Mouse (Mus musculus): ENCODE measurements around the gene Dnlz. TPM values are rescaled to one million over a fixed set of nuclear protein-coding genes. Genes with fewer than 3 reads are reported as not detected.
"Not testable (repeated sequence)": the region's sequence is repeated elsewhere in the genome, so short reads cannot be mapped to it uniquely, and the experiment has no call there.

The Dnlz gene
- 8.3 and 9.8 TPM in 2 replicates for polyA plus RNA-seq (2015; fragmentation: Nextera tagmentation; extraction: Ambion mirVana)

GRCm38 (mm10) chr2:26351358-26352290 lies at the start of gene Dnlz:
Dnlz (minus strand) TSS chr2:26352110.
- peak; percentile 76 for ATAC-seq (ENCODE audit: insufficient read depth)
- peaks cover 6% of the 10 kb centered on the region; the same call in 1 of the 2 replicates for H3K36me3 ChIP-seq (replicated peaks)
- H3K27me3 ChIP-seq: no peaks in the 10 kb centered on the region
- H3K9me3 ChIP-seq (replicated peaks): no peaks in the 10 kb centered on the region
- H3K4me2 ChIP-seq: peak within 1 kb of the TSS; percentile 94
- WGBS (ENCODE audit: insufficient replicate concordance): 1% methylated on average over 62 of the region's 62 CpGs
- peaks cover 28% of the 10 kb centered on the region for H3K4me1 ChIP-seq (replicated peaks)
- peak within 1 kb of the TSS; percentile 73 for H3K27ac ChIP-seq (replicated peaks)
- peak within 1 kb of the TSS; percentile 75 for H3K9ac ChIP-seq
- peak within 1 kb of the TSS; percentile 79 for H3K4me3 ChIP-seq (replicated peaks)

DNA sequence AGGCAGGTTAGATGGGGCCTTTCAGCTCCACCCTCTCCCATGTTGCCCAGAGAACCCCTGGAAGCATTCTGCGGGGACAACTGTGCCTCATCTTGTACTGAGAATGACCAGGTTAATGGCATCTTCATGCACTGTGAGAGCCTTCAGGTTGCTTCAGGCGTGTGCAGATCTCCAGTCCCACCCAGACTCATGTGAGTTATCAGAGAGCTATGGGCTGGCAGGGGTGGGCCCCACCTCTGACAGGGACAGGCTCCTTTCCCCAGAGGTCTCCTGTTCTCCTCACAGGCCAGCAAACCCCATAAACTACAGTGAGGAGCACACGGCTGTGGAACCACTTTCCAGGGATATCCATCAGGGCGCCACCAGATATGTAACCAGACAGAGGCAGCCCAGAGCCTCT lies 49.1 kb upstream of the Dnlz start:
- no peak overlapping the region for H3K4me3 ChIP-seq (replicated peaks)
- H3K36me3 ChIP-seq (replicated peaks): peaks cover 62% of the 10 kb centered on the region
- H3K9ac ChIP-seq: no peak overlapping the region
- peaks cover 31% of the 10 kb centered on the region for H3K4me1 ChIP-seq (replicated peaks)
- no peak overlapping the region for H3K27ac ChIP-seq (replicated peaks)
- WGBS (ENCODE audit: insufficient replicate concordance): 62% methylated on average over 4 of the region's 4 CpGs
- no peaks in the 10 kb centered on the region for H3K27me3 ChIP-seq
- H3K9me3 ChIP-seq (replicated peaks): no peaks in the 10 kb centered on the region
- ATAC-seq (ENCODE audit: insufficient read depth): 0 out of 2 replicates have a peak, but pooled peaks have one; percentile 35
- no peak overlapping the region; the same call in 1 of the 2 replicates for H3K4me2 ChIP-seq

DNA sequence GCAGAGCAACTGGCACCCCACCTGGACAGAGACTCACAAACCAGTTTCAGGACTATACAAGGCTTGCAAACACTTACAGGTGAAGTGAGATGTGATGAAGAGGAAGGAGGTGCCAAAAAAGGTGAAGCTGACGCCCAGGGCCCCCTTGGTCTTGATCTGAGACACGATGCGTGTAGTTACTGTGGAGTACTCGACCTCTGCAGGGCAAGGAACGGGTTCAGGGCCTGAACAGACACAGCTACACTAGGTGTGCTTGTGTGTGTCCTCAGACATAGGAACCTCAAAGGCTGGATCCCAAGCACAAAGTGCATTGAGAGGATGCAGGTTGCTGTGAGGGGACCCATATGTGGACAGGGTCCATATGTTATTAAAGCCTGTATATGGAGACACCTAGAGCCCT lies 48.4 kb upstream of the Dnlz start:
- H3K27ac ChIP-seq (replicated peaks): no peak overlapping the region
- no peak overlapping the region for H3K4me3 ChIP-seq (replicated peaks)
- H3K4me1 ChIP-seq (replicated peaks): peaks cover 27% of the 10 kb centered on the region
- peaks cover 70% of the 10 kb centered on the region for H3K36me3 ChIP-seq (replicated peaks)
- no peak overlapping the region; the same call in 1 of the 2 replicates for H3K9ac ChIP-seq
- no peaks in the 10 kb centered on the region for H3K27me3 ChIP-seq
- ATAC-seq (ENCODE audit: insufficient read depth): no peak
- no peaks in the 10 kb centered on the region for H3K9me3 ChIP-seq (replicated peaks)
- 77% methylated on average over 5 of the region's 5 CpGs for WGBS (ENCODE audit: insufficient replicate concordance)
- H3K4me2 ChIP-seq: no peak overlapping the region

GRCm38 (mm10) chr2:26399647-26400046 lies 47.7 kb upstream of the Dnlz start:
- Histone ChIP-seq H3K9ac (no peak overlapping the region), H3K4me3 (replicated peaks) (no peak overlapping the region), H3K4me1 (replicated peaks) (peaks cover 22% of the 10 kb centered on the region), H3K4me2 (no peak overlapping the region), H3K9me3 (replicated peaks) (no peaks in the 10 kb centered on the region), H3K36me3 (replicated peaks) (peaks cover 76% of the 10 kb centered on the region), H3K27ac (replicated peaks) (no peak overlapping the region), H3K27me3 (no peaks in the 10 kb centered on the region)
- ATAC-seq (ENCODE audit: insufficient read depth): peak; percentile 48
- WGBS (ENCODE audit: insufficient replicate concordance): 72% methylated on average over 5 of the region's 5 CpGs

DNA sequence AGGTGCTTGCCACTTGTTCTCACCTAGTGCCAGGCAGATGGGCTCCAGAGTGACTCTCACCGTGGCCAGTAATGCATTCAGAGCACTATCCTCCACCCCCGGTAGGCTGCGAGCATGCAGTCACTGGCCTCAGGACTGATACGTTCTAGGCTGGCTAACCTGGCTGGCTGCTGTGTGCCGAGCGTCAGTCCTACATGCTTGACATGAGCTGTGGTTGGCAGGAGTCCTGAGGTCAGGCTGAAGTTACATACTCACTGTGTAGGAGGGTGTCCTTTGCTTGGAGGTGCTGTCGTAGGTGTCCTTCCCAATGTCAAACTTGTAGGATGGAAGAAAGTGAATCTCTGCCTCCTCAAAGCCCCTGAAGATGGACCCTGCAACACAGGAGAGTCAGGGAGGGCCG lies 47.1 kb upstream of the Dnlz start:
- H3K9ac ChIP-seq: no peak overlapping the region
- no peak overlapping the region for H3K4me3 ChIP-seq (replicated peaks)
- H3K36me3 ChIP-seq (replicated peaks): peaks cover 83% of the 10 kb centered on the region
- H3K4me1 ChIP-seq (replicated peaks): peaks cover 21% of the 10 kb centered on the region
- no peak overlapping the region for H3K4me2 ChIP-seq
- no peaks in the 10 kb centered on the region for H3K27me3 ChIP-seq
- no peak for ATAC-seq (ENCODE audit: insufficient read depth)
- no peak overlapping the region for H3K27ac ChIP-seq (replicated peaks)
- 80% methylated on average over 8 of the region's 8 CpGs for WGBS (ENCODE audit: insufficient replicate concordance)
- no peaks in the 10 kb centered on the region for H3K9me3 ChIP-seq (replicated peaks)

DNA sequence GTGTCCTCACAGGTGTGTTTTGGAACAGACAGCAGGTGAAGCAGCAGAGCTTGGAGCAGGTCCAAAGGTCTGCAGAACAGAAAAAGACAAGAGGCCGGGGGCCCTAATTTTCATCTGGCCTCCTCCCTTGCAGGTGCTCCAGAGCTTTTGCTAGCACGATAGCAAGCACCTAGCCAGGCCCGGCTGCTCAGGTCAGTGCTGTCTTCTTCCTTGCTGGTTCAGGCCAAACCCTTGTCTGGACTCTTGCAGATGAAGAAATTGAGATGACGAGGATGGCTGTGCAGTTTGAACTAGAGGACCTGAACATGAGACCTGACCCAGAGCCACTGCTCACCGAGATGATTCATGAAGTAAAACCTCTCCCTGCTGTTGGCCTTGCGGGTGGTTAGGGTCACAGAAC lies 39.7 kb upstream of the Dnlz start:
- H3K36me3 ChIP-seq (replicated peaks): peaks cover 72% of the 10 kb centered on the region
- H3K27ac ChIP-seq (replicated peaks): no peak overlapping the region
- H3K4me3 ChIP-seq (replicated peaks): no peak overlapping the region
- no peak overlapping the region for H3K4me2 ChIP-seq
- 78% methylated on average over 6 of the region's 6 CpGs for WGBS (ENCODE audit: insufficient replicate concordance)
- no peaks in the 10 kb centered on the region for H3K27me3 ChIP-seq
- no peaks in the 10 kb centered on the region for H3K9me3 ChIP-seq (replicated peaks)
- no peak for ATAC-seq (ENCODE audit: insufficient read depth)
- H3K9ac ChIP-seq: no peak overlapping the region
- H3K4me1 ChIP-seq (replicated peaks): peaks cover 32% of the 10 kb centered on the region

- 45% methylated on average over 3 of the region's 3 CpGs for WGBS (ENCODE audit: insufficient replicate concordance)
- peak overlapping the region; percentile 21; the same call in 1 of the 2 replicates for H3K4me3 ChIP-seq (replicated peaks)
- no peak overlapping the region for H3K27ac ChIP-seq (replicated peaks)
- no peak overlapping the region for H3K9ac ChIP-seq
- peak overlapping the region; percentile 91; the same call in 1 of the 2 replicates for H3K4me2 ChIP-seq
- no peaks in the 10 kb centered on the region for H3K27me3 ChIP-seq
- H3K36me3 ChIP-seq (replicated peaks): peaks cover 72% of the 10 kb centered on the region
- H3K4me1 ChIP-seq (replicated peaks): peaks cover 32% of the 10 kb centered on the region
- H3K9me3 ChIP-seq (replicated peaks): no peaks in the 10 kb centered on the region
- no peak for ATAC-seq (ENCODE audit: insufficient read depth)
Measured at GRCm38 (mm10) chr2:26390954-26391353, 39.0 kb upstream of the Dnlz start.

- under 1% methylated on average over 60 of the region's 60 CpGs for WGBS (ENCODE audit: insufficient replicate concordance)
- Histone ChIP-seq H3K4me1 (replicated peaks) (peaks cover 32% of the 10 kb centered on the region), H3K9me3 (replicated peaks) (no peaks in the 10 kb centered on the region), H3K27me3 (no peaks in the 10 kb centered on the region), H3K9ac (peak within 1 kb of the TSS; percentile 84), H3K36me3 (replicated peaks) (peaks cover 72% of the 10 kb centered on the region), H3K27ac (replicated peaks) (peak within 1 kb of the TSS; percentile 83), H3K4me2 (peak within 1 kb of the TSS; percentile 91), H3K4me3 (replicated peaks) (peak within 1 kb of the TSS; percentile 95)
- ATAC-seq (ENCODE audit: insufficient read depth): peak; percentile 91
Measured at GRCm38 (mm10) chr2:26389154-26389690, 37.3 kb upstream of the Dnlz start, which contains the start of the genes Entr1 and Pmpca. Entr1 (minus strand) TSS chr2:26389316. Pmpca (plus strand) TSS chr2:26389339.

- Histone ChIP-seq H3K4me1 (replicated peaks) (peaks cover 32% of the 10 kb centered on the region), H3K27ac (replicated peaks) (peak overlapping the region; percentile 83), H3K9me3 (replicated peaks) (no peaks in the 10 kb centered on the region), H3K4me2 (peak overlapping the region; percentile 91), H3K27me3 (no peaks in the 10 kb centered on the region), H3K9ac (peak overlapping the region; percentile 84), H3K4me3 (replicated peaks) (peak overlapping the region; percentile 95), H3K36me3 (replicated peaks) (peaks cover 72% of the 10 kb centered on the region)
- ATAC-seq (ENCODE audit: insufficient read depth): peak; percentile 53
- WGBS (ENCODE audit: insufficient replicate concordance): under 1% methylated on average over 45 of the region's 45 CpGs
Measured at GRCm38 (mm10) chr2:26388682-26389153, 36.8 kb upstream of the Dnlz start.

DNA sequence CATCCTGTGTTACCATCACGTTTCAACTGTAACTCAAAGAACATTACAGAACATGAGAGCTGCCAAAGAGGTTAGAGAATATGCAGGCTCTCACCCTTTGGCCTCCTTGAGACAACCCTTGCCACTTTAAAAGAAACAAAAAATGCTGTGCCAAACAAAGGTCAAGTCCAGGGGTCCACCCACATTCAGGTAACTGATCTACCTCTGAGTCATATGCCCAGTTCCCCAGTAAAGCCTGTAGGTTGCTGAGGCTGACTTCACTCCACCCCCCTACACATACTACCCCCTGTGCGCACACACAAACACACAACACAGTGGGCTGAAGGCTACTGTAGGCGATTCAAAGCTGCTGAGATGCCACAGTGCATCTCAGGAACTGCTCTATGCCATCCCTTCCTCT lies 35.8 kb upstream of the Dnlz start:
- whole genome bisulfite sequencing (ENCODE audit: insufficient replicate concordance): 76% methylated on average over 3 of the region's 3 CpGs
- Histone ChIP-seq H3K4me1 (replicated peaks) (peaks cover 32% of the 10 kb centered on the region), H3K27me3 (no peaks in the 10 kb centered on the region), H3K4me3 (replicated peaks) (peak overlapping the region; percentile 95), H3K4me2 (peak overlapping the region; percentile 91), H3K27ac (replicated peaks) (no peak overlapping the region), H3K9me3 (replicated peaks) (no peaks in the 10 kb centered on the region), H3K36me3 (replicated peaks) (peaks cover 72% of the 10 kb centered on the region), H3K9ac (peak overlapping the region; percentile 84; the same call in 1 of the 2 replicates)
- no peak for ATAC-seq (ENCODE audit: insufficient read depth)

DNA sequence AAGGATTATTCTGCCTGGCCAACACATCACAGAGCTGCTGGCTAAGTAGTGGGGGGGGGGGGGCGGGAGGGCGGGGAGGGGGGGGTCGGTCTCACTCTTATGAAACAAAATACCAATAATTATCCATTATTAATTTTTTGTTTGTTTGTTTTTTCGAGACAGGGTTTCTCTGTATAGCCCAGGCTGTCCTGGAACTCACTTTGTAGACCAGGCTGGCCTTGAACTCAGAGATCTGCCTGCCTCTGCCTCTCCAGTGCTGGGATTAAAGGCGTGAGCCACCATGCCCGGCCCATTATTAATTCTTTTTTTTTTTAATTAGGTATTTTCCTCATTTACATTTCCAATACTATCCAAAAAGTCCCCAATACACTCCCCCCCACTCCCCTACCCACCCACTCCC lies 29.0 kb upstream of the Dnlz start:
- WGBS (ENCODE audit: insufficient replicate concordance): 20% methylated on average over 6 of the region's 6 CpGs
- not testable (repeated sequence) for H3K9me3 ChIP-seq (replicated peaks); H3K27me3 ChIP-seq; H3K27ac ChIP-seq (replicated peaks); ATAC-seq (ENCODE audit: insufficient read depth)
- peak overlapping the region; percentile 76; the same call in 1 of the 2 replicates for H3K9ac ChIP-seq
- H3K4me3 ChIP-seq (replicated peaks): peak overlapping the region; percentile 81
- peaks cover 72% of the 10 kb centered on the region for H3K36me3 ChIP-seq (replicated peaks)
- H3K4me2 ChIP-seq: peak overlapping the region; percentile 96
- H3K4me1 ChIP-seq (replicated peaks): peaks cover 21% of the 10 kb centered on the region

Measured in liver, embryonic 15.5 days (tissue).